Mouse (Mus musculus): ENCODE measurements around the gene Fer1l4.

Gene Fer1l4

DNA sequence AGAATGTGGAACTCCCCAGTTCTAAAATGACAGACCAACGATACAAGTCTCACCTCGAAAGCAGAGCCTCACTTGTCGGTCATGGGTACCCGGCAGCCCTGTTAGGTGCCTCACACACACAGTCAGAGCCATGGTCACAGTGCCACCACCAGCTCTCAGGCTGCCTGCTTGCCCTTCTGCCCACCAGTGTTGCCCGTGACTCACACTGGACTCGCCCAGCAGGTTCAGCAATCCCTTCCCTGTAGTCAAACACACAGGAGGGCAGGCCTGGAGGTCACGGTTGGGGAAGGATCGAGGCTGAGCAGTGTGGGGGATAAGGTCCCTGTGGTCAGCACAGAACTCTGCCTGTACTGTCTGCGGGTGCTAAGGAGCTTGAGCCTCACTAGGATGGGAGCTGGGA is at the start of gene Fer1l4:
Gene Fer1l4, minus strand, starts transcription at position 132 of the 400 bp plus-strand sequence.
- DNase-seq, result no peak

DNA sequence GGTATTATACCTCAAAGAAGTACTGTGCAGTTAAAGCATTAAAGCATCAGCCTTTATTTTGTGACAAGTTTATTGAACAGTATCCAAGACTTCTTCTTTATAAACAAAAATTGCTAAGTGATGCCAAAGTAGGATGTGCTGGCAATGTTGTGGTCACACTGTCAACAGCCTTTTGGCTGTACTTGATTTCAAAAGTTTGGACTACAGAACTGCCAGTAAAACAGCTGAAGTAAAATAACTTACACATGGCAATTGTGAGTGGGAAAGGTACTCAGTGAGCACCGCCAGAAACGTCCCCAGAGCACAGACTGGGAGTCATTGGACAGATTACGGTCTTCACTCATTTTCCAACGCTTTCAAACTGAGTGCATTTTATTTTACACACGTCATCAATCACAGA is 39.2 kb upstream of the Fer1l4 start:
- no peak for DNase-seq

DNA sequence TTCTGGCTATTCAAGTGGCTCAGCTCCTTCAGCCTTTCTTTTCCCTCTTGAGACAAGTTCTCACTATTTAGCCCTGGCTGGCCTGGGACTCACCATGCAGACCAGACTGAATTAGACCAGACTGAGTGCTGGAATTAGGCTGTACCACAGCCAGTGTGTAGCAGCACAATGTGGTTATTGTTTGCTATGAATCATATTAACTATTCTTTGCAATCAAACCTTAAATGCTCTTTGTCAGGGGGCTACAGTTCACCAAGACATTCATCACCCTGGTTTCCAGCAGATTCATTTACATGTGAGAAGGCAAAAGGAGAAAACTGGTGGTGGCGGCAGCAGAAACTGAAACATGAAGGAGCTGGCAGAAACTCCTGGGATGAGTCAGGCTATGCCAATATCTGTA is 37.1 kb upstream of the Fer1l4 start:
- no peak for DNase-seq

DNA sequence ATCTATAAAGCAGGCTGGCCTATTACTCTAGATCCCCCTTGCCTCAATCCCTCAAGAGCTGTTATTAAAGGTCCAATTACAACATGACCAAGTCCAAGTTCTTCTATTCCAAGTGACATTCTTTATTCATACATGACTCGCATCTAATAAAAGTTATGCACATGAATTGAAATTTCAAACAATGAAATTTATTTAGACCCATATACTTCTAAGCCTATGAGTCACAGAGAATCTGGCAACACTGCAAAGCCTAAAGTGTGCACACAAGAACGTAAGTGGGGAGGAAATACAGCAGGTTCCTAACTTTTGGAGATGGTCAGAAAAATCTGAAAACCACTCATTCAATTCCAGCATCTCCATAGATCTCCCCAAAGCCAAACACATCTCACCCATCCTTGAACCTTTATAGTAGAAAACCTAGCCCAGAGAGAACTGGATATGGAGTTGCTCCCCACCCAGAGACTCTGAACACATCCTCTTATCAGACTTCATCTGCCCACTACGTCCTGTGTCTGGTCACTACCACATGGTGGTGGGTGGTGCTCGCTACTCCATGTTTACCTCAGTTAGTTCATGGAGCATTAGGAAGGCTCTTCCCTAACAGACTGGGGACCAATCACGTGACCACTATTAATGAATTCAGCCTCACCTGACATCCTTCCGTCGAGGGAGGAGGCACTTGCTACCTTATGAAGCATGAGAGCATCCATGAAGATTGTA is 34.8 kb upstream of the Fer1l4 start:
- DNase-seq, result no peak

DNA sequence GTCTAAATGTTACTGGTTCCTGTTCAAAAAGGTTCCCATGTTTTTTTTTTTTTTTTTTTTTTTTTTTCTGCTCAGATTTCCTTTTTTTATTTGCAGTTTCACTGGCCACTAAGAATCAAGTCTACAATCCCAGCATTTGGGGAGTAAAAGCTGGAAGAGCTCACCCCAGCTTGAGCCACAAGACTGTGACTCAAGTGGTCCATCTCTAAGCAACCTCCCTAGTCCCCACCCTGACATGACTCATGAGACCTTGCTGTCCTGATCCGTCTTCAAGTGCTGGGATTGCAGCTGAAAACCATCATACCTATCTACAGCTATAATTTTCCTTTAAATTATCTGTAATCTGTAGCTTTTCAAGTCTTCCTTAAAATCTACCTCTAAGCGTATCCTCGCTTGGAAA is 31.8 kb upstream of the Fer1l4 start:
- DNase-seq, result no peak

DNA sequence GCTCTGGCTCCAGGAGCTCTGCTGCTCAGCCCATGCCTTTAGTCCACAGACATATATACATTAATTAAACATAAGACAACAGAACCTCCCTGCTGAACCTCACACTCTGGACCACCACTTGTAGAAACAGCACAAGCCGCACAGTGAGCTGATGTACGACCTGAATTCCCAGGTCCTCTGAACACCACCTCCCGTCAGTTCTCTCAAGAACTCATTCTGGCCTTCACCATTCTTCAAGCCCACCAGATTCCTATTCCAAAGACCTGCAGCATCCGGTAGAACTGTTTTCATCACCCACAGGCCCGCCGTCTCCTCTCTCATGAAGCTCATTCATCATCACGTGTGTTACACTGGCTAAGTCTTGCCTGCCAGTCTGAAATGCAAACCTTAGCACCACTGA is 27.6 kb upstream of the Fer1l4 start:
- no peak for DNase-seq

DNA sequence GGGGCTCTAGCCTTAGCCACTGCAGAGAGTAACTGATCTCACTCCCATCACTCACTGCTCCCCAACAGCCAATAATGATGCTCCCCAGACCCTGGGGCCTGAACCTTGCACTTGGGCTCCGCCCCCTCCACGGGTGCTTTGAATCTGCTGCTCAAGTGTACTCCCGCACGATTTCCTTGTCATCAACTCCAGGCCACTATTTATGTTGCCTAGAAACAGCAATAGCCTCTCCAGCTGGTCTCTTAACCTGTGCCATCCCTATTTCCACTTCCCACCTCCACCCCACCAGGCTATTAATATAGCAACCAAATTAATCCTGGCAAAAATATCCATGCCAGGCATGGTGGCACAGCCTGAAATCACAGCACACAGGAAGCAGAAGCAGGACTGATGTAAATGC is 26.9 kb upstream of the Fer1l4 start:
- DNase-seq, result peak; percentile 45 to 53

DNA sequence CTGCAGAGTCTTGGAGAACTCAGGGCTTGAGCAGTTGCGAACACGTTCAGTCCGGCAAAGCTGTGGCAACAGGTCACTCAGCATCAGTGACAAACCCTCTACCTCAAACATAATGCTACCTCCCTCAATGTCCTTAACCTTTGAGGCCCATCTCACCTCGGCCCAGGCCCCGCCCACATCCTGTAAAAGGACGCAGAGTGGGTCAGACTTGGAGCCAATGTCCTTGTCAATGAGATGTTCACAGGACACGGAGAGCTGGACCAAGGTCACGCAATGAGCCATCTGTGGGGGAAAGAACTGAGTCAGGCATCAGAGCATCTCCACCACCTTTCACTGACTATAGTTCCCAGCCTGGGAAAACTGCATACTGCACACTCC is 26.4 kb upstream of the Fer1l4 start:
- no peak for DNase-seq

DNA sequence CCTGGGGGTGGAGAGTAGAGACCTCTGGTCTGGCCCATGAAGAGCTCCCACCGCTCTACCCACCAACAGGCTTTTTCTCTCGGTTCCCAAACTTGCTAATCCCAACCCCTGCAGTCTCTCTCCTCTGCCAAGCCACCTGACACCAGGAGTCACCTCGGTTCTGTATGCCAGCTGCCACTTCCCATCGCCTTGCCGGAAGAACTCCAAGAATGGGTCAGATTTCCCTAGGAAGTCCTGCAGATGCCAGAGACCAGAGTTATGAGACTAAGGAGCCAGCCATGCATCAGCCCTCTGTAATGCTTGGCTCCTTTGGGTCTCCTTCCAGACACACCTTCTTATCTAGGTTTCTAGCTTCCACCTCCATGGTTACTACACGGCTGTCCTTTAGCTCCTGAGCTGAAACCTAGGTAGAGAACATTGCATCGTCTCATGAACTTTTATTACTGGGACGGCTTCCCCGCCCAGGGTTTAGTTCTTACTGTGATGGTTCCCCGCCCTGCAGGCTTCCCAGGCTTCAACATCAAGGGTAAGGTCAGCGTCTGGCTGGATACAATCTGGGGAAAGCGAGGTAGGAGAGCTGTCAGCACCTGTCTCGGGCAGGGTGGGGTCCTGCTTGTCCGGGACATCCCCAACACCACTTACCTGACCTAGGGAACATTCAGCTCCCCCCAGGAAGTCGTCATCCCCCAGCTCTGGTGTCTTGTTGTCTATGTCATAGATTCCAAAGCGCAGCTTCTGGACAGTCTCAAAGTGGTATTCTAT is 25.9 kb upstream of the Fer1l4 start:
- DNase-seq, result no peak

DNA sequence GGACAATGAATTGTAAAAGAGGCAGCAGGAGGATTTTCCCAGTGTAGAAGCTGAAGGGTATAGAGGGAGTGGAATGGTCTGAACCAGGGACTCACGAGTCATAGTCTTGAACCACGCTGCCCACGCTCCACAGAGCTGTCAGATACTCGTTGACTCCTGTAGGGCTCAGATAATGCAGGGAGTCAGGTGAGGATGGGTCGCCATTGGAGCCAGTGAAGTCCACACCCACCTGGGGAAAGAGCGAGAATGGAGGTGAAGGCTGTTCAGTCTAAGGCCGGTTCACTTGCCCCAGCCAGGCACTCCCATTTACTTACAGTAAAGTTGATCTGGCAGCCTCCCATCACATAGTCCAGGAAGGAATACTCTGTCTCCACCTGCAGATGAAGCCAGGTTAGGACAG is 24.7 kb upstream of the Fer1l4 start:
- no peak for DNase-seq

DNA sequence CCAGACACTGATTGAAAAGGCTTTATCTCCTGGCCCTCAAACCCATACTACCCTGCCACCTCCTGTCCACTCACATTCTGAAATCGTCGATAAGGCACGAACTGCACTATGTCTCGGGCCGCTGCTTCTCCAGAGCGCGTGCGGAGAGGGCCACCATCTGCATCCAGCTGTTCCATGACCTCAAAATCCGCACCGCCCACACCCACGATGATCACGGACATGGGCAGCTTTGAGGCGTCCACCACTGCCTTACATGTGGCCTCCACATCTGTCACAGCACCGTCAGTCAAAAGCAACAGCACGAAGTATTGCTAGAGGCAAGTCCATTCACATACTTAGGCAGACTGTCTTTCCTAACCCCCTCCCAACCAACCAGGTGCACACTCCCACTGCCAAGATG is 21.0 kb upstream of the Fer1l4 start:
- no peak for DNase-seq

DNA sequence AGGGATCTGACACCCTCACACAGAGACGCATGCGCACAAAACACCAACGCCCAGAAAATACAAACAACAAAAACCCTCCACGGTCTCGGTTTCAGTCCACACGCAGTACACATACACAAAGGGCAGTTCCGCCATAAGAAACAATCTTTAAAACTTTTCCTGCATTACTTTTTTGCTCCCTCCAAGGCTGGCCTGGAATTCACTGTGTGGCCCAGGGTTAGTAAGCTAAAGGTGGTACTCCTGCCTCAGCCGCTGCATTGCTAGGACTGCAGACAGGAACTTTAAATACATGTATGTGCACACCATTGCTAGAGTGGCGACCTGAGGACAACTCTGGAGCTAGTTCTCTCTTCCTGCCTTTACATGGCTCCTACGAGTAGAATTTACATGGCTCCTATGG is 18.5 kb upstream of the Fer1l4 start:
- no peak for DNase-seq

DNA sequence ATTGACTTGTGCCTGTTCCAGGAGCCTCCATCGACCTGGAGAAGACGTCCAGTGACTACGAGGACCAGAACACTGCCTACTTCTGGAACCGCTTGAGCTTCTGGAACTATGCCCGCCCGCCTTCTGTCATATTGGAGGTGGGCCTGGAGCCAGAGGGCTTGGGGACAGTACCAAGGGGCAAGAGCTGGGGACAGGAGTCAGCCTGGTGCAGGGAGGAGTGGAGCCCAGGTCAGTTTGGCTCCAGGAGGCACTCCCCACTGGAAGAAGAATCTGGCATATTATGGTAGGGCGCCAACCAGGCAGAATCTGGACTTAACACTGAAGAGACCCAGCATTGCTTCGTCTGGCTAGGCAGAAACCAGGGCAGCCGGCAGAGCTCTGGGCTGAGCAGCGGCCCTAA is 15.2 kb upstream of the Fer1l4 start:
- peak; percentile 74 to 84 for DNase-seq

DNA sequence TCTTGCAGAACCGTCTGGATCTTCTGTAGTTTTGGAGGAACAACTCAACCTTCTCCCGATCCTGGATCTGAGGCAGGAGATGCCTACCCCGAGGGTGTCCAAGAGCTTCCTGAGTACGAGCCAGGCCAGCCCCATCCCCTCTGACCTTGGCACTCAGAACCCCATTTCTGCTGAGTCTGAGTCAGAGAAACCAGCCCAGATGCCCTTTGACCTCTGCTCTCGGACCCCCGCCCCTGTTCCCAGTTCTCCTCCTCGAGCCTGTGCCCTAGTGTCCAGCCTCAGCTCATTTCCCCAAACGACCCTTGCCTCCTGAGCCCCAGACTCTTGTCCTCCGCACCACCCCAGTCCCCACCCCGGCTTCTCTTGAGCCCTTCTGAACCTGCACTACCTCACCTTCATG is 13.4 kb upstream of the Fer1l4 start:
- DNase-seq, result no peak

DNA sequence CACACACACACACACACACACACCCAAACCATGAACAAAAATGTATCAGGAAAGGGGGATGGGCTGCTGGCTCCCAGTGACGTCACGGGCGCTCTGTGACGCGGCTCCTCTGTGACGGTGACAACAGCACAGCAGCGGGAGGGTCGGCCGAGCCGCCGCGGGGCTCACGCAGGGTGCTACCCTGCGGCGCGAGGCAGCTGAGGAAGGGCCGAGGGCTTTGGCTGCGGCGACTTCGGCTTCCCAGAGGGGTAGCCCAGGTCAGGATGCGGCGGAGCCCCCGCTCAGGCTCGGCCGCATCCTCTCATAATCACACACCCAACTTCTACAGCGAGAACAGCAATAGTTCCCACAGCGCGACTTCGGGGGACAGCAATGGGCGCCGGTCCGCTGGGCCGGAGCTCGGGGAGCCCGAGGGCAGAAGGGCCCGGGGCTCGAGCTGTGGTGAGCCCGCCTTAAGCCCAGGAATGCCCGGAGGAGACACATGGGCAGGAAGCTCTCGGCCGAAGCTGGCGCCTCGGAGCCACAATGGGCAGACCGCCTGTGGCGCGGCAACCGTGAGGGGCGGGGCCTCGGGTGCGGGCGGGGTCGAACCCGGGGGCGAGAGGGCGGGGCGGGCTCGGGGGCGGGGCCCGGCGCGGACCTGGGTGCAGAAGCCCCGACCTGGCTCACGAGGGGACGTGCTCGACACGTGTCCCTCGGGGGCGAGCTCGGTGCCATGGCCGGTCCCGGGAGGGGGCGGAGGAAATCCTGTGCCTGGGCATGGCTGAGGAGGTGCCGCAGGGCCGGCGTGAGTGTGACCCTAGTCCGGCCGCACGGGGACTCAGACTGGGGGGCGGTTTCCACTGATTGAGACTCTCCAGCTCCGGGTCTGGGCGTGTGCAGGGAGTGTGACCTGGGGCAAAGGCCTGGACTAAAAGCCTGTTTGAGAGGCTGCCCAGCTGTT is 12.6 kb upstream of the Fer1l4 start, which contains the start of gene Spag4:
Gene Spag4, plus strand, starts transcription at position 77 of the 943 bp plus-strand sequence.
- DNase-seq, result peak; percentile 77 to 85

DNA sequence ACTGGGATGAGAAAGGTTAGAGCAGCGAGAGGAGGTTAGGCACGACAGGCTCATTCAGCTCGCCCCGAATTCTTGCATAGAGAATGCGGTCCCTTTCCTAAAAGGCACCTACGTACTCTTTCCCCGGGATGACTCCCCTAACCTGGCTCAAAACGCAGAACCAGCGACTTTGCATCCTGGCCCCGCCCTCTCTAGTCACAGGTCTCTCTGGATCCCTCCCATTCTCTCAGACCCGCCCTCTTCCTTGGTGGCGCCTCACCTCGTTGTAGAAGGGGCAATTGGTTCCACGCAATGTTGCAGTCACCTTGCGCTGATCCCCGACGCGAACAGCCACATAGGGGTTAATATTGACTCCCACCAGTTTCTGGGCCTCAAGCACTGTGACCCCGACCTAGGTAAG is 4.8 kb downstream of the Fer1l4 start:
- DNase-seq, result no peak

DNA sequence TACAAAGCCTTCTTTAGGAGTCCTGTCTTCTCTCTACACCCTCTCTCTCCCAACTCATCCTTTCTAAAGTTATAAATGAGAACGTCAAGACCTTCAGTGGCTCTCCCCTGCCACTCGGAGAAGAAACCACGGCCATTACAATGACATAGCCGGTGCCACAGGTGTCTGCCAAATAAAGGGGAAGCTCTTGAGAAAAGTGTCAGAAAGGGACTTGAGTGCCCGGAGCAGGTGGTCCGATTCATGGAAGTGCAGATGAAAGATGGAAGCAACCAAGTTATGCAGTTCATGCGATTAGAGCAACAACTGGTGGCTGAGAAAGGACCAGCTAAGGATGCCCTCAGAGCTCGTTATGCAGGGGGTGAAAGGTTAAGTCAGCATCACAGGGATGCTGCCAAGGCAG is 9.8 kb downstream of the Fer1l4 start:
- no peak for DNase-seq

DNA sequence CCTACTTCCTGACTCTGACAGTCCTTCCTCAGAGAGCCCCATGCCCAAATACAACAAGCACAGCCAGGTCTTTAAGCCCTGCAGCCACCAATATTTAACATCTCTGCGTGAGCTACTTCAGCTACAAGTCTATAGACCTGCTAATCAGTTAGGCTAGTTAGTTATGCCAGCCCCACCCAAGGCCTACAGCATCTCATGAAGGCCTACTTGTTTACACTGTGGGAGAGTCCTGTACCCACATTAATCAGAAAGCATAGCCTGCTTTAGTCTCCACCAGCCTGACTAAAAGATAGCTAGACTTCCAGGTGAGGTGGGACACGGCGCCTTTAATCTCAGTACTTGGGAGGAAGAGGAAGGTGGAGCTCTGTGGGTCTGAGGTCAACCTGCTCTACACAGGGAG is 13.4 kb downstream of the Fer1l4 start:
- no peak for DNase-seq

DNA sequence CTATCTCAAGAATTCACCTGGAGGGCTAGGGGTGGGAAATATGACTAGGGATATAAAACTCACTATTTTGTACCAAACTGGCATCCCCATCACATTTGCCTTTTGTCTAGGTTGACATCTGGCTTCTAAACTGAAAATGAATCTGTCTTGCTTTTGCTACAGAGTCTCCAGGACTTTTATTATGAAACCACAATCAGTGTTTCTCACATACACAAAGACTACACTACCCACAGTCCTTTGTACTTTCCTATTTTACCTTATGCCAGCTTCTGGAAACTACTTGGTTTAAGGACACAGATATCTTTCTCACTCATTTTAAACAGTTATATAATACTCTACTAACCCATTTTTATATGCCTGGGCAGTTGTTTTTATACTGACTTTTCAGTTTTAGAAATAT is 27.3 kb downstream of the Fer1l4 start:
- DNase-seq, result no peak

DNA sequence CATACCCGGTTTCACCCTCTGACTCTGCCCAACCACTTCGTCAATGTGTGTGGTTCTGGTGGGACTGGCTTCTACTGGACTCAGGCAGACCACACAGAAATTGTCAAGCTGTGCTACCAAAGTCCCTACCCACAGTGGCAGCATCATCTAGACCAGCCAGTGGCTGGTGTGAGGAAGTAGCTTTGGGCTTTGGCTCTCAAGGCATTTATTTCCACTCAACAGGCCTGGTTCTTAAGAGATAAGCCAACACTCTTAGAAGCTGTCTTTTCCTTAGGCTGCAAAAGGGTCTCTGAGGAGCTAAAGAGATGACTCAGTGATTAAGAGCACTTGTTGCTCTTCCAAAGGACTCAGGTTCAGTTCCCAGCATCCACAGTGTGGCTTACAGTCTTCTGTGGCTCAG is 31.0 kb downstream of the Fer1l4 start:
- no peak for DNase-seq

DNA sequence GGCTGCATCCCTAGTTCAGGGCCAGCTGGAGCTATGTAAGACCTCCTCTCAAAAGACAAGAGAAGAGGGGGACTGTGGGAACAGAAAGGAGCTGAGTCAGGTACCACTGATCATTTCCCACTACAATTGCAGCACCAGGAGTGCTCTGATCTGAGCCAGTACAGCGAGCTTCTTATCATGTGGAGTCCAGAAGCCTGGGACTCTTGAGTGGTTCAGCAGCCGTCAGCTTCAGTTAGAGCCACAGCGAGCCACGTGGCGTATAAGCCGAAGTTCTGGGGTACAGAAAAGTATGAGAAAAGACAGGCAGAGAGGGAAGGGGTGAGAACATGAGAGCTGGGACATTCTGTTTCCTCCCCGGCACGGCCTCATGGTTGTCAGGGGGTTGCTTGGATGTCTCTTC is 31.5 kb downstream of the Fer1l4 start:
- DNase-seq, result no peak

DNA sequence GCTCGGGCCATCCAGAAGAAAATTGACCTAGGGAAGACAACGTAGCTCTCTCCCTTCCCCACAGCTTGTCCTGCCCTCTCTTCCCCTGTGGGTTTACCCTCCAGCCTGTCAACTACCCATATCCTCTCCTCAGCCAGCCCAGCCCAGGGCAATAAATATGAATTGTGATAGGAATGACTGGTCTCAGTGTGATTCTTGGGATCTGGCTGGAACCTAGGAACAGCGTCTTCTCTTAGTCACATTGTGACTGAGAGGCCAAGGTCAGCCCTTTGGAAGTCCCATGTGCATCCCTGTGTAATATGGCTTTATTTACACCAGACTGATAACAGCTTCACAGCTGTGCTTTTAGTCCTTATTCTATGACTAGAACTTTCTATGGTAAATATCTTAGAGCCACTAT is 34.6 kb downstream of the Fer1l4 start:
- no peak for DNase-seq

DNA sequence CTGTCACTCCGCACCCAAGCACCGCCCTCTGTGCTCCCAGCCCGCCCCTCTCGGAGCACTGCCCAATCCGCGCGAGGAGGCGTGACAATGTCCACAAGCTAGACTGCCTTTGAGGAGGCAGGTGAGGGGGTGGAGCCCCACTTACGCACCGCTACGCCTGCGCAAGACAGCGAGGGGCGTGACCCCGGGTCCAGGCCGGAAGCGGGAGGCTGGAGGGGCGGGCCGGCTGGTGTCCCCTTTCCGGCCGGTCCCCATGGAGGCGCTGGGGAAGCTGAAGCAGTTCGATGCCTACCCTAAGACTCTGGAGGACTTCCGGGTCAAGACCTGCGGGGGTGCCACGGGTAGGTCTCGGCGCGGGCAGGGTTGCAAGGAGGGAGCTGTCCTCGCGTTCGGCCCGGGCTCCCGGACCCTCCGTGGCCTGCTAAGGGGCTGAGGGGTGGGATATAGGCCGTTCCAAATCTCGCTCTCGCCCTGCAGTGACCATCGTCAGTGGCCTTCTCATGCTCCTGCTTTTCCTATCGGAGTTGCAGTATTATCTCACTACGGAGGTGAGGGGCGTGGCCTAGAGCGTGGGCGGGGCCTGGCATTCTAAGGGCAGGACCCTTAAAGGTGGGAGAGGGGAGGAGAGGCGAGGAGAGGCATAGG is 44.7 kb downstream of the Fer1l4 start, which contains the start of the genes 6430550D23Rik and Ergic3:
Gene 6430550D23Rik, minus strand, starts transcription at position 90 of the 645 bp plus-strand sequence.
Gene Ergic3, plus strand, starts transcription at position 158 of the 645 bp plus-strand sequence.
- DNase-seq, result peak; percentile 97 to 99

Measured in cerebellum, postnatal 25 days (tissue).